Mouse (Mus musculus): ENCODE measurements at regions not wholly inside any gene's neighbourhood (a gene's known extent, or its start where the extent isn't known, plus 50 kb on each side); places are given as distances from the start of the nearest gene placed in this dataset.
A peak's percentile ranks its signal among the peaks of the same experiment; 100 is the strongest.

DNA sequence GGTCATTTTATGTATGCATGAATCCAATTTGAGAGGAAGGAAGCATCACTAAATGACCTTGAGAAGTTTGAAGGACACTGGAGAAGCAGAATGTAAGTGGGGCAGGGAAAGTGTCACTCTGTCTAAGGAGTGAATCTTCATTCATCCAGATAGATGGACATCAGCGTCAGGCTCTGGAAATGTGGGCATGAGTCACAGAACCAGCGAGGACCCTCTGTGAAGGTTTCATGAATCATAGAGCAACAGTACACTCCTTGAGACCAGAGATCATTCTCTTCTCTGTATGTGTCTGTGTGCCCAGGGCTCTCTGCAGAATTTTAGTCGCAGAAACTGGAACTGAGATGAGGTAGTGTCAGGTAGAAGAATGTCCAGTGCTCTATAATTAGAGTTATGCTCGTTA lies 62.4 kb upstream of the Lypd6 start:
- Histone ChIP-seq H3K4me1 (replicated peaks) (no peaks in the 10 kb centered on the region), H3K9me3 (no peaks in the 10 kb centered on the region), H3K9ac (no peak overlapping the region), H3K4me2 (replicated peaks) (no peak overlapping the region), H3K27me3 (replicated peaks) (no peaks in the 10 kb centered on the region), H3K36me3 (no peaks in the 10 kb centered on the region), H3K27ac (no peak overlapping the region), H3K4me3 (replicated peaks) (no peak overlapping the region)
- no peak for ATAC-seq
- 80% methylated on average over 4 of the region's 4 CpGs for WGBS

DNA sequence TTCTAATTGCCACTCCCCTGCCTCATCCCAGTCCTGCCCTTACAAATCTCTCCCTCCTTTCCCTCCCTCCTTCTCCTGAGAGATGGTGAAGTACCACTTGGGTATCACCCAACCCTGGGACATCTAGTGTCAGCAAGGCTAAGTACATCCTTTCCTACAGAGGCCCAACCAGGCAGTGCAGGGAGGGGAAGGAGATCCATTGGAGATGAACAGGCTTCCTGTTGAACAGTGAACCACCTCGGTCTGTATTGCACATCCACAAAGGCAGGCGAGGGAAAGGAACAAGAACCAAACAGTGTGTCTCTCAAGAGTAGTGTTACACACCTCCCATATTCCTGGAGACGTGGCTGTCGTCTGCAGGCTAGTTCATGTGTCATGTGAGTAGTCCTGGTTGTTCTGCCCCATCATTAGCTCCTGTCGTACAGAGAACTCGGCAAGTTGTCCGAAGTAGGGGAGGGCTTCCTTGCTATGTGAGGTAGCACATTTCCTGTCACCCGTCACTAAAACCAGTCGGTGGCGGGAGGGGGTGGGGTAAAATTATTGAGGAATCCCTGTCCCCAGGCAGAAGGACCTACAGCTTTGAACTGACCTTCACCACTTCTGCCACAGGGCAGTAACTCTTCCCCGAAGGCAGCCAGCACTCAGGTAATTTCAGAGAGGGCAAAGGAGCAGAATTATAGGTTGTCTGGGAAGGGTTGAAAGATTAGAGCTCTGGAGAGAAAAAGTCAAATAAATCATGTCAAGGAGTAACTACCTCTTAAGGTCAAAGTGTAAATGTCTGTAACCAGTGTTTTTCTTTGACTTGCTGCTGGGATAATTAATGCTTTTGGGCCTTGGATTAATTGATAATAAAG lies 61.3 kb upstream of the Lypd6 start:
- Histone ChIP-seq H3K9ac (no peak overlapping the region), H3K27ac (no peak overlapping the region), H3K4me2 (replicated peaks) (peak overlapping the region; percentile 24; the same call in 1 of the 2 replicates), H3K4me1 (replicated peaks) (no peaks in the 10 kb centered on the region), H3K27me3 (replicated peaks) (no peaks in the 10 kb centered on the region), H3K36me3 (no peaks in the 10 kb centered on the region), H3K4me3 (replicated peaks) (no peak overlapping the region), H3K9me3 (no peaks in the 10 kb centered on the region)
- ATAC-seq, result peak; percentile 78
- WGBS, result 22% methylated on average over 11 of the region's 11 CpGs

DNA sequence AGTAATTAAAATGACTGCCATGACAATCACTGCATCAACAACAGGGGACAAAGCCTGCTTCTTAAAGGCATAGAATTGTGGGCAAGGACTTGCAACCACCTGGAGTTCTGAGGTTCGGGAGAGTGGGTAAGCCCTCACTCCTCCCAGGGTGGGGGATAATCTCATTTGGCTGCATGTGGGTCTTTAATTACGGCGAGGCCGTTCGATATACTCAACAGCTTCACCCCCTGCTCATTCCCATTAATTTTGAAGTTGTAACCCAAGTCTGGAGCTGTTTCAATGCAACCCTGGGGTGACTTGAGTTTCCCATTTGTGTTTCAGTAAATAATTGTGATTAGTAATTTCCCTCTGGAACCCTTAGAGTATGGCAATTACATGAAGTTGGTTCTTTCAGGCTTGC lies 57.9 kb upstream of the Lypd6 start:
- H3K4me3 ChIP-seq (replicated peaks), result no peak overlapping the region
- H3K36me3 ChIP-seq, result no peaks in the 10 kb centered on the region
- 84% methylated on average over 5 of the region's 5 CpGs for WGBS
- no peak overlapping the region for H3K27ac ChIP-seq
- H3K9ac ChIP-seq, result no peak overlapping the region
- H3K4me2 ChIP-seq (replicated peaks), result no peak overlapping the region
- H3K4me1 ChIP-seq (replicated peaks), result no peaks in the 10 kb centered on the region
- no peaks in the 10 kb centered on the region for H3K9me3 ChIP-seq
- no peak for ATAC-seq
- H3K27me3 ChIP-seq (replicated peaks), result no peaks in the 10 kb centered on the region

DNA sequence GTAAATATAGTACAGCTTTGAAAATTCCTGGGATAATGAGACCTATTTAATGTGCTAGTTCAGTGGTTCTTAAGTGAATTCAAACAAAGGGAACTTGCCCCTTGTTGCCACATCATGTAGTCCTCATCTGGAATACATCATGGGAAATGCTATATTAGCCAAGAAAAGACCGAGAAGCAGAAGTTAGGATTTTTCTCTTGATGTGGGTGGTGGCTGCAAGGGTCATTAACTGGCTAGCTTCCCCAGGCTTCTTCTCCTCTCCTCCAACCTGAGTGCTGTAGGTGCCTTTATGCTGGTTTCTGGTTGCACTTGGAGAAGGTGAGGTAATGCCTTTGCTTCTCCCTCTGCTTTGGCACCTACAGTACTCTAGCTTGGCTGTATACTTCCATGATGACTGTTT lies 55.8 kb upstream of the Lypd6 start:
- H3K27me3 ChIP-seq (replicated peaks), result no peaks in the 10 kb centered on the region
- 71% methylated on average over 1 of the region's 1 CpGs for WGBS
- no peaks in the 10 kb centered on the region for H3K9me3 ChIP-seq
- H3K4me2 ChIP-seq (replicated peaks), result no peak overlapping the region
- no peak for ATAC-seq
- H3K4me1 ChIP-seq (replicated peaks), result no peaks in the 10 kb centered on the region
- no peaks in the 10 kb centered on the region for H3K36me3 ChIP-seq
- H3K9ac ChIP-seq, result no peak overlapping the region
- H3K27ac ChIP-seq, result no peak overlapping the region
- H3K4me3 ChIP-seq (replicated peaks), result no peak overlapping the region

DNA sequence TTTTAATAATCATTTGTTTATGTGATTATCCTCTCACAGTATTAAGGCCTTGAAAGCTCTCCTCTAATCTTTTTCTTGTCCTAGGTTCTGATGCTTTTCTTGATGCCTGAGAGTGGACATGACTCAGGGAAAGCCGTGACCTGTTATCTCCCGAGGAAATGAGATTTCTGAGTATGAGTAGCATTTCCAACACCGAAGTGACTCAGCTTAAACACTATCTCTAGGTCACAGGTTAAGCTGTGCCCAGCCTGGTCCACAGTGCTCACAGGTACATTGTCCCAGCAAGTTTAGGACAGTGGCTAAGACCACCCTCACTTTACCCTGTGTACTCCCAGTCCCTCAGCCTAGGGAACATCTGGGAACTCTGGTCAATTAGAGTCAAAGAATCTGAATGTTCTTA lies 53.9 kb upstream of the Lypd6 start:
- H3K4me2 ChIP-seq (replicated peaks), result no peak overlapping the region
- ATAC-seq, result no peak
- H3K4me3 ChIP-seq (replicated peaks), result no peak overlapping the region
- no peak overlapping the region for H3K27ac ChIP-seq
- H3K9me3 ChIP-seq, result no peaks in the 10 kb centered on the region
- H3K27me3 ChIP-seq (replicated peaks), result no peaks in the 10 kb centered on the region
- H3K4me1 ChIP-seq (replicated peaks), result no peaks in the 10 kb centered on the region
- H3K36me3 ChIP-seq, result no peaks in the 10 kb centered on the region
- H3K9ac ChIP-seq, result no peak overlapping the region
- 65% methylated on average over 3 of the region's 3 CpGs for WGBS

DNA sequence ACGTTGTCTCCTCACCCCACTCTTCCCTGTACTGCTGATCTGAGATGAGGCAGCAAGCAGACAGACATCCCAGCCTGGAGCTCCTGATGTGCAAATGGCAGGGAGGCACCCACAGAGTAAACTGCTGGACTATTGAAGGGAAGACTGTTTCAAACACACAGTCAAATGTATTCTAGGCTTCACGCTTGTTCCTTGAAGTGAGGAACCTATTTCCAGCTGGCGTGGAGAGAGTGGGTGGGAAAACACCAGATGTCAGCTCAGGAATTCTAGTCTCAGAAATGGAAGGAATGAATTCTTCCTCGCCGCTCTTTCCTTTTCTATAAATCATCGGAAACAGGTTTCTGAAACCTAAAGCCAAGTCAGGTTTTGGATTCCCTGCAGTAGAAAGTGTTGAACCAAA lies 53.0 kb upstream of the Lypd6 start:
- Histone ChIP-seq H3K36me3 (no peaks in the 10 kb centered on the region), H3K4me2 (replicated peaks) (no peak overlapping the region), H3K9ac (no peak overlapping the region), H3K27me3 (replicated peaks) (no peaks in the 10 kb centered on the region), H3K9me3 (no peaks in the 10 kb centered on the region), H3K4me1 (replicated peaks) (no peaks in the 10 kb centered on the region), H3K4me3 (replicated peaks) (no peak overlapping the region), H3K27ac (no peak overlapping the region)
- no peak for ATAC-seq
- 79% methylated on average over 6 of the region's 6 CpGs for WGBS

DNA sequence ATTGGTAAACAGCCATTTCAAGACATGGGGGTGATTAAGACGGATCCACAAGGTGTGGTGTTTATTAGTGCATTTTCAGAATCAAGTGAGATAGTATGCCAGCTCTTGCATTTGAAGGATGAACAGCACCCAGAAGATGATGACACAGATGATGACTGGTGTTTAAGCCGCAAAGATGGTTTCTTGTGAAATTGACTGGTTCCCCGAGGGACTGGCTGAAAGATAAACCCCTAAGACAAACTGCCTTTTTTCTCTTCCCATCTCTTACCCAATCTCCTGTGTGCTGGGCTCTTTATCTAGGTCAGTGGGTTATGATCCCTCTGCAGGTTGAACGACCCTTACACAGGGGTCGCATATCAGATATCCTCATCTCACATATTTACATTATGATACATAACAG lies 52.3 kb upstream of the Lypd6 start:
- ATAC-seq, result no peak
- WGBS, result 70% methylated on average over 5 of the region's 5 CpGs
- H3K36me3 ChIP-seq, result no peaks in the 10 kb centered on the region
- H3K4me1 ChIP-seq (replicated peaks), result no peaks in the 10 kb centered on the region
- H3K4me3 ChIP-seq (replicated peaks), result no peak overlapping the region
- no peaks in the 10 kb centered on the region for H3K9me3 ChIP-seq
- no peak overlapping the region for H3K9ac ChIP-seq
- no peak overlapping the region for H3K27ac ChIP-seq
- no peaks in the 10 kb centered on the region for H3K27me3 ChIP-seq (replicated peaks)
- no peak overlapping the region for H3K4me2 ChIP-seq (replicated peaks)

DNA sequence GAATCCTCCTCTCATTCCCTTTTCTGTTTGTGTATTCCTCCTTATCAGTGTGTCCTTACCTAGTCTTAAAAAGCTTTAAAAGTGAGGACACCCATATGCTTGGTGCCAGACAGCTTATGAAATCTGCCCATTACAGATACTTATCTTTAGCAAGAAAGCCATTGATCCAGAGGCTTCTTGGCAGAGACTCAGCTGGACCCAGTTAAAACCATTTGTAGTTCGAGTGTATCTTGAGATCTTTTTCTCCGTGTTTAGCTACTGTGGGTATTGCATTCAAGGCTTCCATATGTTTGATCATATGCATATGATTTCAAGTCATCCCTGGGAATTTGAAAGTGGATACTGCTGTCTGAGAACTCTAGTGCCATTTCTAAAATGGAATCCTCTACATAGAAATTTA lies 51.5 kb upstream of the Lypd6 start:
- Histone ChIP-seq H3K27me3 (replicated peaks) (no peaks in the 10 kb centered on the region), H3K9me3 (no peaks in the 10 kb centered on the region), H3K4me1 (replicated peaks) (no peaks in the 10 kb centered on the region), H3K4me2 (replicated peaks) (no peak overlapping the region), H3K36me3 (no peaks in the 10 kb centered on the region), H3K9ac (no peak overlapping the region), H3K27ac (no peak overlapping the region), H3K4me3 (replicated peaks) (no peak overlapping the region)
- 78% methylated on average over 2 of the region's 2 CpGs for WGBS
- no peak for ATAC-seq

Measured in intestine, embryonic 15.5 days (tissue).